Mouse (Mus musculus): ENCODE data around the gene Dek. TPM values are rescaled to one million over a fixed set of nuclear protein-coding genes. Genes with fewer than 3 reads are reported as not detected.

Dek gene
- polyA plus RNA-seq (2012; ENCODE audit: low replicate concordance), result 887 and 1,475 TPM in 2 replicates

DNA sequence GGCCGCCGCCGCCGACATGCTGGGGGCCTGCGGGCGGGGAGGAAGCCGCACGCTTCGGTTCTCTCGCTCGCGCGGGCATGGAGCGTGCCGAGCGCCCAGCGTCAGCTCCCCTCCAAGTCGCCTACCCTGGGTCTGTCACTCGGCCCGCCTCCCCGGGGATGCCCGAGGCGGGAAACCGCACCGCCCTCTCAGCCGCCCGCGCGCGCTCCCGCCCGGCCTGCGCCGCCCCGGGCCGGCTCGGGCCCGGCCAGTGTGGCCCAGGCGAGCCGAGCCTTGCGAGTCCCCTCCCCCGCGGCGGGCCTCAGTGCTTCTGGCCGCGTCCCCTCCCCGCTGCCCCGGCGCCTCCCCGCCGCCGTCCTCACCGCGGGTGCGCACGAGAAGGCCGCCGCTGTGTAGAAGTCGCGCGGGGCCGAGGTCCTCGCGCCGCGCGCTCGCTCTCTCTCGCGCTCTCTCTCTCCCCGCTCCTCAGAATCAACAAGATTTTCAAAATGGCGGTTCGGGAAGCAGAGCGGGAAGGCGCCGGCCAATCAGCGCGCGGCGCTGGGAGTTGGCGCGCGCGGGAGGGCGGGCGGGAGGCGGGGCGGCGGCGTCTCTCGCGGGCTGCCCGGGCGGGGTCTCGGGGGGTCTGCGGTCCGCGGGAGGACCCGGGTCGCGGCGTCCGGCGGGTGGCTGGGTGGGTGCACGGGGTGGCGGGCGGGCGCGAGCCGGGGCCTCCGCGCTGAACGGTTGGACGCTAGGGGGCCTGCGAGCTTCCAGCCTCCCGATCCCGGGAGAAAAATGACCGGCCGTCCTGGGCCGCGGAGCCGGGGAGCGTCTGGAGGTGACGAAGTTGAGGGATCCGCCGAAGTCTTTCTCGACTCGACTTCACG is at the start of gene Dek:
Dek (minus strand) TSS at position 491 of the 869 bp plus-strand sequence.

GRCm38 (mm10) chr13:47122537-47123430 is 16.8 kb upstream of the Dek start, which contains the start of gene Rnf144b:
Gene Rnf144b, plus strand, starts transcription at chr13:47122656.

GRCm38 (mm10) chr13:47044617-47044947 is 61.4 kb downstream of the Dek start, which contains the start of gene Tpmt:
Gene Tpmt, minus strand, starts transcription at chr13:47044737.

GRCm38 (mm10) chr13:47043030-47043680 is 62.8 kb downstream of the Dek start, which contains the start of gene Kdm1b:
Gene Kdm1b, plus strand, starts transcription at chr13:47043499.

Other genes starting within 250 kb of the Dek start
- gene Kif13a, start 176.3 kb downstream of the Dek start, polyA plus RNA-seq (2012; ENCODE audit: low replicate concordance), result 3.0 and 6.8 TPM in 2 replicates
- gene Nhlrc1, start 91.4 kb downstream of the Dek start, polyA plus RNA-seq (2012; ENCODE audit: low replicate concordance), result 1.3 and 2.4 TPM in 2 replicates
- 4.0 and 5.5 TPM in 2 replicates for gene Kdm1b, start 62.7 kb downstream of the Dek start, polyA plus RNA-seq (2012; ENCODE audit: low replicate concordance)
- gene Tpmt, start 61.5 kb downstream of the Dek start, polyA plus RNA-seq (2012; ENCODE audit: low replicate concordance), result 0.08 TPM in 1 of 2 replicates, not detected in the other
- 0.35 and 0.70 TPM in 2 replicates for gene Rnf144b, start 16.5 kb upstream of the Dek start, polyA plus RNA-seq (2012; ENCODE audit: low replicate concordance)